Mouse (Mus musculus) ES-E14 (cell line): ENCODE results near the gene Arhgef11. TPM values are rescaled to one million over a fixed set of nuclear protein-coding genes. Genes with fewer than 3 reads are reported as not detected.

ENCODE experiments used
- DNase-seq: peaks from one replicate; pipeline ENCODE4 v3.0.0-alpha.2; 2013; ENCODE audit warnings: low read depth, low spot score
- H3K27ac ChIP-seq: 2 replicates; pipeline ENCODE4 v1.5.1; 2012; ENCODE audit warnings: low read depth, mild to moderate bottlenecking, low read length, moderate library complexity, mixed read lengths; ENCODE audit not compliant: poor library complexity, insufficient read depth, severe bottlenecking
- H3K36me3 ChIP-seq: 2 replicates; pipeline ENCODE4 v1.6.1; 2012; ENCODE audit warnings: mild to moderate bottlenecking, low read length, moderate library complexity, mixed read lengths; ENCODE audit not compliant: control insufficient read depth, poor library complexity, insufficient read depth, severe bottlenecking
- H3K4me1 ChIP-seq, 2 experiments: fragments of 150-350 bp in 1 of 2; sonication (generic) in 1 of 2; 2 replicates each; pipeline ENCODE4 v1.6.1; 2012; ENCODE audit warnings: low read length in 2 of 2, mild to moderate bottlenecking in 1 of 2, mixed read lengths in 1 of 2; ENCODE audit not compliant: control insufficient read depth in 2 of 2, insufficient read depth in 2 of 2, poor library complexity in 1 of 2
- H3K4me3 ChIP-seq, 2 experiments: fragments of 150-350 bp in 1 of 2; sonication (generic) in 1 of 2; 2 replicates each; pipeline ENCODE4 v1.5.1; 2012; ENCODE audit warnings: low read length in 2 of 2, low read depth in 1 of 2, mild to moderate bottlenecking in 1 of 2, mixed read lengths in 1 of 2; ENCODE audit not compliant: insufficient read depth in 1 of 2, poor library complexity in 1 of 2, severe bottlenecking in 1 of 2
- H3K9ac ChIP-seq: 2 replicates; pipeline ENCODE4 v1.6.1; 2012; ENCODE audit warnings: low read depth, mild to moderate bottlenecking, low read length, mixed read lengths; ENCODE audit not compliant: poor library complexity, insufficient read depth, severe bottlenecking
- H3K9me3 ChIP-seq: fragments of 150-350 bp; sonication (generic); 2 replicates; pipeline ENCODE4 v1.6.1; 2012; ENCODE audit warnings: low read depth, mild to moderate bottlenecking, low read length; ENCODE audit not compliant: control insufficient read depth, insufficient read depth
- CHD2 ChIP-seq: IDR thresholded peaks from 2 replicates; pipeline ENCODE4 v1.6.1; 2014; ENCODE audit warnings: mild to moderate bottlenecking, low read depth, low read length, inconsistent platforms
- HCFC1 ChIP-seq: IDR thresholded peaks from 2 replicates; pipeline ENCODE4 v1.6.1; 2012; ENCODE audit warnings: low read length, inconsistent platforms, borderline replicate concordance; ENCODE audit not compliant: insufficient read depth
- MAFK ChIP-seq: IDR thresholded peaks from 2 replicates; pipeline ENCODE4 v1.6.1; 2014; ENCODE audit warnings: mild to moderate bottlenecking, low read depth, low read length, inconsistent platforms; ENCODE audit not compliant: insufficient read depth
- ZC3H11A ChIP-seq: IDR thresholded peaks from 2 replicates; pipeline ENCODE4 v1.6.1; 2012; ENCODE audit warnings: low read depth, mild to moderate bottlenecking, inconsistent platforms, low read length, borderline replicate concordance
- ZNF384 ChIP-seq: IDR thresholded peaks from 2 replicates; pipeline ENCODE4 v1.6.1; 2012; ENCODE audit warnings: low read depth, low read length, inconsistent platforms
- in situ Hi-C, 2 experiments: fragments of 600-800 bp; cut with MboI; formaldehyde crosslinking; loops; one replicate each; pipeline ENCODE4 v1.15.1; 2025; ENCODE audit warnings: low sequenced_read_pairs in 2 of 2, inconsistent platforms in 1 of 2; ENCODE audit not compliant: unreplicated experiment in 2 of 2
- total RNA-seq: library from RNA; depleted of rRNA; stranded (reverse); fragments of 300-350 nt; gene quantifications from 2 replicates; pipeline ENCODE4 v1.2.3, GENCODE M21; 2012

Gene Arhgef11
- total RNA-seq, 1 experiment = 14.1 TPM

DNA sequence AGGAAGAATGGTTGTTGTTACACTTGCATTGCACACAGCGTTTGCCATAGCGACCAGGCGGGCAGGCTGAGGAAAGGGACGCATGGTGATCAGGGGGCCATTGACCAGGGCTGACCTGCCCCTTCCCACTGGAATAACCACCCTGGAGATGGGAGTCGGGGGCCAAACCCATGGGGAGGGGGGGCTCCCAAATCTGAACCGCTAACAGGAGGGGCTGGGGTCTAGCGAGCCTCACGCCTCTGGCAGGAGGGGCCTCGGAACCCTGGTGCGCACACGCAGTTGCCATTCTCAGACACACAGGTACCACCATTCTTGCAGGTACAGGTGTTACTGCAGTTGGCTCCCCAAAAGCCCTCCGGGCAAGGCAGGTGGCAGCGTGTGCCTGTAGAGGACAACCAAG is 136.5 kb downstream of the Arhgef11 start:
- Histone ChIP-seq H3K36me3 (no peaks in the 10 kb centered on the region), H3K4me1 (peaks cover 1 to 6% of the 10 kb centered on the region in 2 experiments; a peak in 2 of 4 replicates), H3K9ac (no peak overlapping the region), H3K4me3 (no peak overlapping the region; a peak in 1 of 4 replicates), H3K9me3 (no peaks in the 10 kb centered on the region), H3K27ac (no peak overlapping the region)
- no peak for TF ChIP-seq ZNF384
- no peak for TF ChIP-seq CHD2
- no peak for TF ChIP-seq HCFC1
- no peak for TF ChIP-seq MAFK
- in situ Hi-C loops = no loop called here
- no peak for DNase-seq

DNA sequence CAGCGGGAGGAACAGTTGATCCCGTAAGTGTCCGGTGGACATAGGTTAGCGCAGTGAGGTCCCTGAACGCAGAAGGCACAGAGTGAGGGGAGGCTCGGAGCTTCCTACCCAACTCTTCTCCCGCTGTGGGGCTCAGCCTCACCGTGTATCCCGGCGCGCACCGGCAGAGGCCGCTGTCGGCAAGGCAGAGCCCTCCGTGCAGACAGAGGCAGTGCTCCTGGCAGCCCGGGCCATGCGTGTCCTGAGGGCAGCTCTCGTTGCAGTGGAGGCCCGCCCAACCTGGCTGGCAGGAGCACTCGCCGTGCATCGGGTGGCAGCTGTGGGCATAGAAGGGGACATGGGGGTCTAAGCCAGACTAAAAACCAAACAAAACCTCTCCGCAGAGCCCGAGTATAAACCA is 138.6 kb downstream of the Arhgef11 start:
- Histone ChIP-seq H3K36me3 (no peaks in the 10 kb centered on the region), H3K27ac (no peak overlapping the region), H3K4me1 (peaks cover 1 to 8% of the 10 kb centered on the region in 2 experiments; a peak in 2 of 4 replicates), H3K9me3 (no peaks in the 10 kb centered on the region), H3K9ac (peak overlapping the region; percentile 61), H3K4me3 (peak overlapping the region; percentile 27 to 46)
- peak; percentile 62 for DNase-seq
- in situ Hi-C loops = no loop called here
- TF ChIP-seq MAFK (no peak), ZNF384 (no peak), HCFC1 (no peak)

DNA sequence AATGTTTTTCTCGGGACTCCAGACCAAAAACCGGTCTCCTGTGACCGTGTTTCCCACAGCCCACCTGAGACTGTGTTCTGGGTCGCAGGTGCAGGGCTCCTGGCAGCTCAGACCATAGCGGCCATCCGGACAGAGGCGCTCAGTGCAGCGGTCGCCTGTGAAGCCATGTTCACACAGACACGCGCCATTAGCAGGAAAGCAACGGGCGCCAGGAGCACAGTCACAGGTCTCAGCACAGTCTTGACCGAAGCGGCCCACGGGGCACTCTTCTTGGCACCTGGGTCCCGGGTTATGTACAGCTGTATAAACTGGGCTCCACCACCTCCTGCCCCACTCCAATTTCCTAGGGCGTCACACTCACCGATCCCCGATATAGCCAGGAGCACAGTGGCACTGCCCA is 139.1 kb downstream of the Arhgef11 start:
- H3K9ac ChIP-seq = 0 out of 2 replicates have a peak overlapping the region, but pooled peaks have one; percentile 1
- no peaks in the 10 kb centered on the region for H3K36me3 ChIP-seq
- H3K4me3 ChIP-seq = peak overlapping the region; percentile 27 to 46
- no peak for DNase-seq
- TF ChIP-seq CHD2 (no peak), HCFC1 (no peak), ZC3H11A (no peak), ZNF384 (no peak), MAFK (no peak)
- in situ Hi-C loops = no loop called here
- peaks cover 1 to 8% of the 10 kb centered on the region in 2 experiments; a peak in 2 of 4 replicates for H3K4me1 ChIP-seq
- no peaks in the 10 kb centered on the region for H3K9me3 ChIP-seq
- no peak overlapping the region for H3K27ac ChIP-seq

DNA sequence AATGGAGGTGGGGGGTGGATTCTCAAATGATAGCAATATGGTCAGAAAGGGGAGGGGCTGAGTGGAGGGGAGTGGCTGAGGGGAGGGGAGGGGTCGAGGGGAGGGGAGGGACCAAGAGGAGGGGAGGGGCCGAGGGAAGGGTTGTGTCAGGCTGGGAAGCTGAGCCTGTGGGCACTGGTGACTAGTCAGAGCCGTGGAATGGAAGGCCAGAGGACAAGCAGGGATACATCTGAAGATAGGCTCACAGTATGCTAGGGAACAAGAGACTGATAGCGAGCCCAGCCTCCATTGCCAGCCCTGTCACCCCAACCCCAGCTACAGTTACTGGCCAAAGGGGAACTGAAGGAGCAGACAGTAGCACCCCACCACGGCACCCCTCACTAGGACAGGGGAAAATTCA is 141.3 kb downstream of the Arhgef11 start:
- H3K27ac ChIP-seq = no peak overlapping the region
- TF ChIP-seq ZC3H11A = no peak
- no peak for TF ChIP-seq CHD2
- TF ChIP-seq HCFC1 = no peak
- no peak for TF ChIP-seq ZNF384
- H3K9ac ChIP-seq = no peak overlapping the region
- H3K36me3 ChIP-seq = no peaks in the 10 kb centered on the region
- in situ Hi-C loops = no loop called here
- no peak overlapping the region for H3K4me3 ChIP-seq
- no peak for DNase-seq
- peaks cover 1 to 19% of the 10 kb centered on the region in 2 experiments; a peak in 2 of 4 replicates for H3K4me1 ChIP-seq
- no peaks in the 10 kb centered on the region for H3K9me3 ChIP-seq
